ENCODE assay signal across 24 mouse cellular contexts in the genomic region with DNA sequence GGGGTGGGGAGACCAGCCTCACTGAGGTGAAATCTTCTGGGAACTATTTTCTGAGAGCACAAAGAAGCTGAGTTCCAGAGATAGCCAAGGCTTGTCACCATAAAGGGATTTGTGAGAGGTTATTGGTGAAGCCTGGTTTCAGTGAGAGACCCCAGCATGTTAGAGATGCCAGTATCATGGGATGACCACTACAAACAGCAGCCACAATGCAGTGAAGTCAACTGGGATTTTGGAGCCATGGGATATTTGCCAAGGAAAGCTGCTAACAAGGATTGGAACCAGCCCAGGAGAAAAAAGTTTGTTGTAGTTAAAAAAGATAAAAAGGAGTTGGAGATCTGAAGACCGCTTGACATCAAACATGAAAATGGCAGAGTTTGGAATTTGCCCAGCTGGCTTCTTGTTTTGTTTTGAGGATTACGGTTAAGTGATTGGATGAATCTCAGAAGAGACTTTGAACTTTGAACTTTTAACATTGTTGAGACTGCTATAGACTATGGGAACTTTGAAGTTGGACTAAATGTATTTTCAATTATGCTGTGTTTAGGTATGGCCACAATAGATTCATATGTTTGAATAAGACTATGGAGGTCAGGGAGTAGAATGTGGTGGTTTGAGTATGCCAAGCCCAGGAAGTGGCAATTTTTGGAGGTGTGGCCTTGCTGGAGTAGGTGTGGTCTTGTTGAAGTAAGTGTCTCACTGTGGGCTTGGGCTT.
A peak's percentile ranks its signal among the peaks of the same experiment; 100 is the strongest.
DNase-seq lines count a peak whose midpoint lies in the region; ATAC-seq and TF ChIP-seq lines count a peak whose summit lies in the region.
"Had no signal": no experiment of that assay in that cellular context is flagged by ENCODE, and none has a peak within 500 bp of the region (broad histone marks: within the 10 kb centered on the region; RNA-seq: fewer than 3 reads in every experiment).

No protein-coding gene starts in this region.

- H3K4me3 ChIP-seq in liver, adult 2 months (ENCODE audit: insufficient read depth, low read depth, low read length) = no peak overlapping the region
- no peak overlapping the region for H3K4me3 ChIP-seq in liver, postnatal 0 days (ENCODE audit: low read depth, low read length)
- H3K4me3 ChIP-seq in lung, embryonic 16.5 days (ENCODE audit: low read length) = no peak overlapping the region
- H3K4me3 ChIP-seq: forebrain, embryonic 10.5 days; forebrain, embryonic 15.5 days; heart, embryonic 12.5 days; heart, embryonic 15.5 days; hindbrain, embryonic 10.5 days; hindbrain, embryonic 13.5 days had no signal

- no peak for ATAC-seq in liver, postnatal 0 days
- peak; percentile 87 for ATAC-seq in lung, embryonic 16.5 days (ENCODE audit: low read depth)
- ATAC-seq: activated CD4-positive, CD25-positive, alpha-beta regulatory T cell, adult 4 months; CD4-positive, CD25-positive, alpha-beta regulatory T cell, adult 4 months; forebrain, embryonic 15.5 days; hindbrain, embryonic 16.5 days had no signal

- 64% methylated on average over 2 of the region's 2 CpGs for WGBS in liver, adult 2 months
- 79% methylated on average over 2 of the region's 2 CpGs for WGBS in liver, postnatal 0 days (ENCODE audit: insufficient replicate concordance)
- 45% methylated on average over 2 of the region's 2 CpGs for WGBS in lung, embryonic 16.5 days

- TF ChIP-seq EP300 in liver, postnatal 0 days (IDR thresholded peaks at IDR 0.05; ENCODE audit: low read depth) = no peak

- TF ChIP-seq CTCF in liver, adult 2 months (IDR thresholded peaks at IDR 0.05; ENCODE audit: low read depth, low read length) = no peak
- no peak for TF ChIP-seq CTCF in liver, postnatal 0 days (IDR thresholded peaks at IDR 0.05; ENCODE audit: low read depth)
- TF ChIP-seq CTCF in brain, embryonic 14.5 days (IDR thresholded peaks at IDR 0.05; ENCODE audit: borderline replicate concordance, extremely low read depth, insufficient read depth, insufficient read length) = no peak

- H3K9me3 ChIP-seq in liver, postnatal 0 days (ENCODE audit: low read length) = no peaks in the 10 kb centered on the region
- no peaks in the 10 kb centered on the region for H3K9me3 ChIP-seq in lung, embryonic 16.5 days (ENCODE audit: control insufficient read depth, low read length)
- H3K9me3 ChIP-seq: forebrain, embryonic 10.5 days; forebrain, embryonic 15.5 days; heart, embryonic 12.5 days; heart, embryonic 15.5 days; hindbrain, embryonic 10.5 days; hindbrain, embryonic 13.5 days had no signal

- H3K9ac ChIP-seq in liver, adult 2 months (ENCODE audit: low read depth, low read length) = no peak overlapping the region
- no peak overlapping the region for H3K9ac ChIP-seq in liver, postnatal 0 days (replicated peaks)
- no peak overlapping the region for H3K9ac ChIP-seq in lung, embryonic 16.5 days (ENCODE audit: low read length)
- H3K9ac ChIP-seq: forebrain, embryonic 15.5 days; heart, embryonic 12.5 days; heart, embryonic 15.5 days; hindbrain, embryonic 13.5 days had no signal

- no peaks in the 10 kb centered on the region for H3K36me3 ChIP-seq in liver, adult 2 months (ENCODE audit: control insufficient read depth, insufficient read depth, low read length)
- no peaks in the 10 kb centered on the region for H3K36me3 ChIP-seq in liver, postnatal 0 days (replicated peaks; ENCODE audit: insufficient read depth, low read length)
- H3K36me3 ChIP-seq in lung, embryonic 16.5 days (ENCODE audit: control insufficient read depth, insufficient read depth, low read length) = no peaks in the 10 kb centered on the region
- H3K36me3 ChIP-seq: forebrain, embryonic 10.5 days; forebrain, embryonic 15.5 days; heart, embryonic 12.5 days; heart, embryonic 15.5 days; hindbrain, embryonic 10.5 days; hindbrain, embryonic 13.5 days had no signal

- no peaks in the 10 kb centered on the region for H3K27me3 ChIP-seq in liver, adult 2 months (ENCODE audit: control insufficient read depth, insufficient read depth, low read length)
- H3K27me3 ChIP-seq in liver, postnatal 0 days (ENCODE audit: insufficient read depth, low read length) = no peaks in the 10 kb centered on the region
- H3K27me3 ChIP-seq in lung, embryonic 16.5 days (ENCODE audit: control insufficient read depth, insufficient read depth, low read depth, low read length) = no peaks in the 10 kb centered on the region
- H3K27me3 ChIP-seq: forebrain, embryonic 15.5 days; heart, embryonic 12.5 days; heart, embryonic 15.5 days; hindbrain, embryonic 13.5 days had no signal

- no peak overlapping the region for H3K4me2 ChIP-seq in liver, postnatal 0 days (ENCODE audit: low read depth, low read length)
- no peak overlapping the region for H3K4me2 ChIP-seq in lung, embryonic 16.5 days (ENCODE audit: low read depth, low read length)
- H3K4me2 ChIP-seq: forebrain, embryonic 15.5 days; heart, embryonic 12.5 days; heart, embryonic 15.5 days; hindbrain, embryonic 13.5 days had no signal

- DNase-seq in liver, adult 2 months (ENCODE audit: extremely low read depth, low read depth, low spot score) = peak; percentile 10
- no peak for DNase-seq in liver, postnatal 0 days
- DNase-seq in lung, postnatal 14 days = no peak
- peak; percentile 41 for DNase-seq in brain, embryonic 14.5 days (ENCODE audit: low read depth)
- no peak for DNase-seq in spleen, postnatal 14 days (ENCODE audit: low spot score in 2 of 2)
- DNase-seq: adrenal gland, adult 8-10 months; adrenal gland, postnatal 25 days; cerebellum, adult 18-20 months; cerebellum, adult 9-10 months; cerebellum, postnatal 14 days; gastrocnemius, postnatal 25 days; heart, adult 18-20 months; heart, postnatal 10 days; heart, postnatal 36 days had no signal

- no peak for TF ChIP-seq POLR2A in liver, adult 2 months (IDR thresholded peaks at IDR 0.05; ENCODE audit: extremely low read depth, insufficient read depth, low read length)
- no peak for TF ChIP-seq POLR2A in brain, embryonic 14.5 days (IDR thresholded peaks at IDR 0.05; ENCODE audit: borderline replicate concordance, extremely low read depth, insufficient read depth, insufficient read length, poor library complexity, severe bottlenecking)

- no peak overlapping the region for H3K27ac ChIP-seq in liver, adult 2 months (replicated peaks; ENCODE audit: insufficient read depth, low read depth, low read length)
- H3K27ac ChIP-seq in liver, postnatal 0 days (ENCODE audit: low read depth) = no peak overlapping the region
- no peak overlapping the region for H3K27ac ChIP-seq in lung, embryonic 16.5 days (ENCODE audit: low read length)
- H3K27ac ChIP-seq: forebrain, embryonic 10.5 days; forebrain, embryonic 15.5 days; heart, embryonic 15.5 days; hindbrain, embryonic 10.5 days; hindbrain, embryonic 13.5 days had no signal

- H3K79me2 ChIP-seq in liver, adult 2 months (ENCODE audit: control insufficient read depth, insufficient read depth, low read length) = no peaks in the 10 kb centered on the region

- H3K4me1 ChIP-seq in liver, adult 2 months (ENCODE audit: control insufficient read depth, insufficient read depth, low read length) = no peaks in the 10 kb centered on the region
- no peaks in the 10 kb centered on the region for H3K4me1 ChIP-seq in liver, postnatal 0 days (ENCODE audit: insufficient read depth)
- H3K4me1 ChIP-seq in lung, embryonic 16.5 days (replicated peaks; ENCODE audit: control insufficient read depth, insufficient read depth, low read length) = no peaks in the 10 kb centered on the region
- H3K4me1 ChIP-seq: forebrain, embryonic 10.5 days; forebrain, embryonic 15.5 days; heart, embryonic 12.5 days; heart, embryonic 15.5 days; hindbrain, embryonic 10.5 days; hindbrain, embryonic 13.5 days had no signal

Comparison
In these comparisons a context has a peak if more than half of its experiments do, and no peak if none do; other contexts are left out.
1. DNase-seq: peak in liver, adult 2 months (single experiment) and brain, embryonic 14.5 days (single experiment); none in liver, postnatal 0 days (single experiment), lung, postnatal 14 days (single experiment) and spleen, postnatal 14 days (0 of 2).